Mouse (Mus musculus) kidney, embryonic 16.5 days (tissue): Measurements from ENCODE around the gene Vsnl1. TPM values are rescaled to one million over a fixed set of nuclear protein-coding genes. Genes with fewer than 3 reads are reported as not detected.

ENCODE experiments used
- ATAC-seq: fragments of 200-750 bp; cut with Nextera tagmentation; 2 replicates; pipeline ENCODE4 v1.8.0; 2017; ENCODE audit warnings: moderate TSS enrichment; ENCODE audit not compliant: low FRiP score, low TSS enrichment
- H3K27ac ChIP-seq: fragments of 300-500 bp; sonication (generic); 2 replicates; pipeline ENCODE4 v1.5.1; 2014; ENCODE audit warnings: low read length
- H3K27me3 ChIP-seq: fragments of 300-500 bp; sonication (generic); 2 replicates; pipeline ENCODE4 v1.6.1; 2014; ENCODE audit warnings: low read length, control low read depth, mixed read lengths; ENCODE audit not compliant: insufficient read depth
- H3K36me3 ChIP-seq: fragments of 300-500 bp; sonication (generic); 2 replicates; pipeline ENCODE4 v1.6.1; 2014; ENCODE audit warnings: low read length, control low read depth, mixed read lengths; ENCODE audit not compliant: insufficient read depth
- H3K4me1 ChIP-seq: fragments of 300-500 bp; sonication (generic); 2 replicates; pipeline ENCODE4 v1.6.1; 2014; ENCODE audit warnings: low read length, control low read depth, mixed read lengths; ENCODE audit not compliant: insufficient read depth
- H3K4me2 ChIP-seq: fragments of 300-500 bp; sonication (generic); replicated peaks from 2 replicates; pipeline ENCODE4 v1.6.1; 2014; ENCODE audit warnings: low read depth, low read length
- H3K4me3 ChIP-seq: fragments of 300-500 bp; sonication (generic); 2 replicates; pipeline ENCODE4 v1.5.1; 2014; ENCODE audit warnings: mild to moderate bottlenecking, low read length
- H3K9ac ChIP-seq: fragments of 300-500 bp; sonication (generic); replicated peaks from 2 replicates; pipeline ENCODE4 v1.6.1; 2014; ENCODE audit warnings: low read length
- H3K9me3 ChIP-seq: fragments of 300-500 bp; sonication (generic); 2 replicates; pipeline ENCODE4 v1.6.1; 2016; ENCODE audit warnings: low read length, control low read depth
- WGBS: fragments of 180-500 bp; shearing (Covaris S2); extraction: QIAGEN DNeasy Blood & Tissue Kit; methylation state at CpG from one replicate; pipeline ENCODE4 v1.1.7; 2014; 5-methylcytosine and 5-hydroxymethylcytosine counted together
- microRNA-seq: library from miRNA; unstranded; fragments of <30 nt; microRNA quantifications from one replicate; pipeline ENCODE4, GENCODE M21; 2016
- polyA plus RNA-seq: library from polyadenylated mRNA; unstranded; fragments of >200 nt; fragmentation: Nextera tagmentation; extraction: Ambion mirVana; gene quantifications from 2 replicates; pipeline ENCODE4 v1.2.1, GENCODE M21; 2015

The Vsnl1 gene
- polyA plus RNA-seq, 1 experiment from 2014 or later: 0.41 TPM

GRCm38 (mm10) chr12:11306753-11307645 lies 129.4 kb downstream of the Vsnl1 start:
- Histone ChIP-seq H3K4me2 (no peak overlapping the region), H3K9ac (no peak overlapping the region), H3K4me1 (no peaks in the 10 kb centered on the region), H3K9me3 (no peaks in the 10 kb centered on the region), H3K27ac (no peak overlapping the region), H3K36me3 (peaks cover 46% of the 10 kb centered on the region), H3K4me3 (no peak overlapping the region), H3K27me3 (no peaks in the 10 kb centered on the region)
- no peak for ATAC-seq
- WGBS: 87% methylated on average over 8 of the region's 8 CpGs

GRCm38 (mm10) chr12:11300858-11301257 lies 135.6 kb downstream of the Vsnl1 start:
- ATAC-seq: no peak

GRCm38 (mm10) chr12:11286382-11286781 lies 150.0 kb downstream of the Vsnl1 start:
- peaks cover 45% of the 10 kb centered on the region for H3K36me3 ChIP-seq
- H3K9me3 ChIP-seq: no peaks in the 10 kb centered on the region
- ATAC-seq: no peak
- H3K9ac ChIP-seq: no peak overlapping the region
- no peak overlapping the region for H3K4me2 ChIP-seq
- no peaks in the 10 kb centered on the region for H3K4me1 ChIP-seq
- WGBS: 89% methylated on average over 2 of the region's 2 CpGs
- no peak overlapping the region for H3K4me3 ChIP-seq
- no peak overlapping the region for H3K27ac ChIP-seq
- no peaks in the 10 kb centered on the region for H3K27me3 ChIP-seq

More at GRCm38 (mm10) chr12:11300858-11301257, 135.6 kb downstream of the Vsnl1 start:
- H3K4me3 ChIP-seq: no peak overlapping the region
- H3K27me3 ChIP-seq: no peaks in the 10 kb centered on the region
- H3K36me3 ChIP-seq: peaks cover 39% of the 10 kb centered on the region
- H3K9me3 ChIP-seq: no peaks in the 10 kb centered on the region
- no peaks in the 10 kb centered on the region for H3K4me1 ChIP-seq
- 92% methylated on average over 1 of the region's 1 CpGs for WGBS
- no peak overlapping the region for H3K27ac ChIP-seq
- H3K4me2 ChIP-seq: no peak overlapping the region
- H3K9ac ChIP-seq: no peak overlapping the region

GRCm38 (mm10) chr12:11281584-11281983 lies 154.8 kb downstream of the Vsnl1 start:
- H3K4me1 ChIP-seq: no peaks in the 10 kb centered on the region
- H3K9me3 ChIP-seq: no peaks in the 10 kb centered on the region
- no peak overlapping the region for H3K4me2 ChIP-seq
- no peak for ATAC-seq
- H3K36me3 ChIP-seq: peaks cover 55% of the 10 kb centered on the region
- WGBS: 94% methylated on average over 2 of the region's 2 CpGs
- no peak overlapping the region for H3K4me3 ChIP-seq
- H3K27me3 ChIP-seq: no peaks in the 10 kb centered on the region
- no peak overlapping the region for H3K27ac ChIP-seq
- H3K9ac ChIP-seq: no peak overlapping the region

- no peak overlapping the region for H3K9ac ChIP-seq
- H3K27me3 ChIP-seq: no peaks in the 10 kb centered on the region
- no peaks in the 10 kb centered on the region for H3K9me3 ChIP-seq
- no peak for ATAC-seq
- 88% methylated on average over 3 of the region's 3 CpGs for WGBS
- H3K36me3 ChIP-seq: peaks cover 43% of the 10 kb centered on the region
- no peak overlapping the region for H3K4me3 ChIP-seq
- H3K27ac ChIP-seq: no peak overlapping the region
- no peak overlapping the region for H3K4me2 ChIP-seq
- no peaks in the 10 kb centered on the region for H3K4me1 ChIP-seq
These were observed 156.5 kb downstream of the Vsnl1 start for GRCm38 (mm10) chr12:11279886-11280285.

GRCm38 (mm10) chr12:11277207-11277606 lies 159.2 kb downstream of the Vsnl1 start:
- no peak overlapping the region for H3K27ac ChIP-seq
- 95% methylated on average over 6 of the region's 6 CpGs for WGBS
- H3K4me3 ChIP-seq: no peak overlapping the region
- H3K4me1 ChIP-seq: no peaks in the 10 kb centered on the region
- no peak overlapping the region for H3K4me2 ChIP-seq
- H3K9me3 ChIP-seq: no peaks in the 10 kb centered on the region
- ATAC-seq: no peak
- no peaks in the 10 kb centered on the region for H3K27me3 ChIP-seq
- no peak overlapping the region for H3K9ac ChIP-seq
- H3K36me3 ChIP-seq: peaks cover 45% of the 10 kb centered on the region

GRCm38 (mm10) chr12:11276632-11277031 lies 159.8 kb downstream of the Vsnl1 start:
- Histone ChIP-seq H3K4me3 (no peak overlapping the region), H3K4me1 (no peaks in the 10 kb centered on the region), H3K27ac (no peak overlapping the region), H3K36me3 (peaks cover 45% of the 10 kb centered on the region), H3K9me3 (no peaks in the 10 kb centered on the region), H3K9ac (no peak overlapping the region), H3K4me2 (no peak overlapping the region), H3K27me3 (no peaks in the 10 kb centered on the region)
- no peak for ATAC-seq
- 97% methylated on average over 2 of the region's 2 CpGs for WGBS

Small RNAs within 50 kb of the gene (microRNA-seq; reads per million reads assigned to microRNA genes)
- gene Mir7675: not detected

Other genes starting within 250 kb of the Vsnl1 start
- gene Msgn1, start 227.6 kb downstream of the Vsnl1 start, polyA plus RNA-seq: not detected in 2 replicates
- gene Gen1, start 170.8 kb downstream of the Vsnl1 start, polyA plus RNA-seq: 8.6 and 9.4 TPM in 2 replicates
- 110 and 144 TPM in 2 replicates for gene Smc6, start 170.7 kb downstream of the Vsnl1 start, polyA plus RNA-seq
- 0.05 and 0.06 TPM in 2 replicates for gene Rad51ap2, start 19.5 kb upstream of the Vsnl1 start, polyA plus RNA-seq